Mouse (Mus musculus): ENCODE data around the gene Defb15.
"Not testable (repeated sequence)": the region's sequence is repeated elsewhere in the genome, so short reads cannot be mapped to it uniquely, and the experiment has no call there.

The Defb15 gene

DNA sequence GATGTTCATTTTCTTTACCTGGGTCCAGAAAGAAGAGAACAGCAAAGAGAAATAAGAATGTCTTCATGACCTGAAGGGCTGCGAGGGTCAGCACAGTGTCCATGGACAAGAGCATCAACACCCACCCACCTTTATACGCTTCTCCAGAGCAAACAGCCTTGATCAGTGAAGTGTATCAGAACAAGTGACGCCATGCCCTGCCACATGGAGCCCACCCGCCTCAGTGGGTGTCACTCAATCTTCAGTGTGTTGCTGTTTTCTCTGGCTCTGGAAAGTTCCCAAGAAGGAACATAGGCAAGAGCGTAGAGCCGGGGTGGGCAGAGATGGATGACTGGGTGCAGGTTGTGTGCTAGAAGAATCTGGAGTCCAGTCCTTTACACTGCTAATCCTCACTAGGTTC is at the start of gene Defb15:
Defb15 (minus strand) TSS at position 101 of the 400 bp plus-strand sequence.
- in situ Hi-C loops (cut with MboI, MseI): no loop called here

GRCm38 (mm10) chr8:21981664-21982337 is 49.3 kb upstream of the Defb15 start:
- in situ Hi-C loops (cut with MboI, MseI): no loop called here

DNA sequence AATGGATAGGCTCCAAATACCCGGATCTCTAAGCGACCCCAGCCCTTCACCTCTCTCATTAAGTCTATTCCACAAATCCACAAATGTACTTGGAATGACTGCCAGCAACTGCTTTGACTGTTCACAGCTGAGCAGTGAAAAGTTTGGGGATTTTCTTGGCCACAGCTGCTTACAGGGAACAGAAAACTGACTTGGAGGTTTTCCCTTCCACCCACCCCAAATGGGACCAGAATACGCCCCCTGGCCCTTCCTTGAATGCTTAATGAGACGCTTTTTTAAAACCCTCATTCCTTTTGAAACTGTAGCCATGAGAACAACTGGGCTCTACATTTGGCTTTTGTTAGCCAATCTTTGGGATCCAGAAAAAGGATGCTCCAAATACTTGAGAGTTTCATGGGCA is 45.7 kb upstream of the Defb15 start:
- in situ Hi-C loops (cut with MboI, MseI): no loop called here

GRCm38 (mm10) chr8:21969475-21969874 is 37.0 kb upstream of the Defb15 start, which contains the start of gene Ccdc70:
TSS of gene Ccdc70 (plus strand) at chr8:21969775.
- in situ Hi-C loops (cut with MboI, MseI): no loop called here

GRCm38 (mm10) chr8:21966646-21967045 is 34.1 kb upstream of the Defb15 start:
- in situ Hi-C loops (cut with MboI, MseI): no loop called here

- in situ Hi-C loops (cut with MboI, MseI): no loop called here
These were observed 25.9 kb upstream of the Defb15 start, which contains the start of gene Fam90a1a for GRCm38 (mm10) chr8:21958414-21958813. TSS of gene Fam90a1a (plus strand) at chr8:21958714.

DNA sequence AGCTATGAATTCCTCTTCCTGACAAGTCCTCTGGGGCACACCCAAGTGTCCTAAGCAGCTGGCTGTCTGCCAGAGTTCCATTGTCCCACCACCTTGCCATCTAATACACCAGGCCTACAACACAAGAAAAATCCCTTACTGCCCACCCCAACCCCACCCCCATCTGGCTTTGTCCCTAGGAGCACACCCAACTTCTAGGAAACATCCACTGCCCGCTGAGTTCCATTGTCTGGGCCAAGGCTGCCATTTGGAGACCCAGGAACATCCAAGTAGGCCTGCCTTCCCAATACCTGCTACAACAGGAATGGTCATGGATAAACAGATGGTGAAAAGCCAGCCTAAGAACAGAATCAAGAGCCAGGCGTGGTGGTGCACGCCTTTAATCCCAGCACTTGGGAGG is 23.8 kb upstream of the Defb15 start:
- in situ Hi-C loops (cut with MboI, MseI): no loop called here

GRCm38 (mm10) chr8:21955321-21955720 is 22.8 kb upstream of the Defb15 start:
- in situ Hi-C loops (cut with MboI, MseI): no loop called here

GRCm38 (mm10) chr8:21947311-21948017 is 15.0 kb upstream of the Defb15 start:
- in situ Hi-C loops (cut with MboI, MseI): no loop called here

DNA sequence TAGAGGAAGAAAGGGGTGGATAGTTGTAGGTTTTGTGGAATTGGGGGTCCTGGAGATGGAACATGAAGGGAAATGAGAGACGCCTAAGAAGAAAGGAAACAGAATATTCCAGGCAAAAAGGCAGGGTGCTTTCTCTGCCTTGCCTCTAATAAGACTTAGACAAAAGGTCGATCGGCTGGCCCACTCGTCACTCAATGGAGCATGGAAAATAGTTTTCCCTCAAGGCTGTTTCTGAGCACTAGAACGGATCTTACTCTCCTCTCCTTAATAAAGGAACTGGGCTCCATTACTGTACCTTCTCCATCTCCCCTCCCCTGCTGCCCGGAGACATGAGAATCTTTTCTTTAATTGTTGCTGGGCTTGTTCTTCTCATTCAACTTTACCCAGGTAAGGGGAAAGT is 14.0 kb upstream of the Defb15 start, which contains the start of gene Defb13:
Defb13 (plus strand) TSS at position 301 of the 400 bp plus-strand sequence.
- in situ Hi-C loops (cut with MboI, MseI): no loop called here

- in situ Hi-C loops (cut with MboI, MseI): not testable (repeated sequence)
These were observed 5.5 kb upstream of the Defb15 start, which contains the start of gene Defb35 for GRCm38 (mm10) chr8:21938052-21938451. TSS of gene Defb35 (plus strand) at chr8:21938352.

DNA sequence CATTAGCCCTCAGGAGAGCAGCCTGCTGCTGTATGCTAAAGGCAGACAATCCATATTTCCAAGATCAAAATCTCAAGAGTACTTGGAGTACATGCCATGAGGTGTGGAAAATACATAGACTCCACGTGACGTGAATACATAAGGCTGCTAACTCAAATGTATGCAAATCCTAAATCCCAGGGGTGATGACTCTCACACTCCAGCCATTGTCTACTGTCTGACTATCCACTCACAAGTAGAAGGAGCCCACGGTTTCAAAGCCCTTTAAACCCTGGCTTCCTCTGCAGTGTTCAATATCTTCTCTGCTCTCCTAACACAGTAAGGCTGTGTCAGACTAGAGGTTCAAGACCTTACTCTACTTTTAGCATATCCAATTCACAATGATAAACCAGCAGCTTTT is 1.8 kb downstream of the Defb15 start:
- in situ Hi-C loops (cut with MboI, MseI): not testable (repeated sequence)

DNA sequence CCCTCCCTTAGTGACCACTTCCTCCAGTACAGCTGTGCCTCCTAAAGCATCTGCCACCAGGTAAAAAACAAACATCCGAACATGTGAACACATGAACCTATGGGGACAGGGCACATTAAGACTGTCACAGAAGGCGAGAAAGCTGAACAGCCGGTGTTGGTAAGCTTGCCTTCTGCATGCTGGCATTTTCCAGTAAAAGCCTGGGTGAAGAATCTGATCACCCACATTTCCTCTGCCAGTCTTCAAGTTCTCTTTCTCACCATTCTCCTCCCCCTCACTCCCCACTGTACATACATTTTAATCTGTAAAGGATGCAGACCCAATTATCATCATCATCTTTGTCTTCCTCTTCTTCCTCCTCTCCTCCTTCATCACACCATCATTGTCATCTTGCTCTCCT is 16.9 kb downstream of the Defb15 start:
- in situ Hi-C loops (cut with MboI, MseI): no loop called here

DNA sequence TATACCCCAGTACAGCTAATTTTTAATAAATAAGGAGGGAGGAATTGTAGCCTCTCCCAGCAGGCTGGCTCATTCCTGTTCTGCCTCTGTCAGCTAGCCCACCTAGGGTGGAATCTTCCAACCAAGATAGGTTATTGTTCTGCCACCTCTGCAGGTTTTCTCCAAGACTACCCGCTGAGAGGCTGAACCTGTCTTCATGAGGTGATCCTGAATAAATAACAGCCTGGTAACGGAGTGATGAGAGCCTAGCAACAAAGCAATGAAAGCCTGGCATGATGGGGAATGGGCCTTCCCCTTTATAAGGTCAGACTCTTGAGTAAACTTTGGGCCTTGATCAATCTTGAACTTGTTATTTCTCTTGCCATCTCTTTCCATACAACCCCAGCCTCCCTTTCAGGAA is 20.0 kb downstream of the Defb15 start:
- in situ Hi-C loops (cut with MboI, MseI): no loop called here

- in situ Hi-C loops (cut with MboI, MseI): no loop called here
These were observed 20.6 kb downstream of the Defb15 start for GRCm38 (mm10) chr8:21911931-21912330.

GRCm38 (mm10) chr8:21906290-21906689 is 26.2 kb downstream of the Defb15 start, which contains the start of gene Defb11:
TSS of gene Defb11 (minus strand) at chr8:21906412.
- in situ Hi-C loops (cut with MboI, MseI): not testable (repeated sequence)

DNA sequence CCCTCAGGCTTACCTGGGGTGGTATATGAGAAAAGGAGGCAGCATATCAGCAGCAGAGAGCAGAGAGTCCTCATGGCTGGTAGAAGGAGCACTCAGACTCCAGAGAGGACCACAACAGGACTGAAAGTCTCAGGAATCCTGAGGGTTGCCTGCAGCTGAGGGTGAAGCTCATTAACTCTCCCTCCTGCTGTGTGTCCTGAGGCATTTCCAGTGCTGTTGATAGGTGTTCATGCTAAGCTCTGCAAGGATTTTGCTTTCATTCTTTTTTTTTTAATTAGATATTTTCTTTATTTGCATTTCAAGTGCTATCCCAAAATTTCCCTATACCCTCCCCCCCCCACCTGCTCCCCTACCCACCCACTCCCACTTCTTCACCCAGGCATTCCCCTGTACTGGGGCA is 47.2 kb downstream of the Defb15 start, which contains the start of gene Defb9:
Defb9 (minus strand) TSS at position 101 of the 400 bp plus-strand sequence.
- in situ Hi-C loops (cut with MboI, MseI): not testable (repeated sequence)

Data from T-helper 2 cell (primary cell).